Mouse (Mus musculus) heart, adult 2 months (tissue): Measurements from ENCODE around the gene Casr.

Source experiments
- EP300 ChIP-seq: fragments of 200-500 bp; IDR thresholded peaks from 2 replicates; pipeline ENCODE4 v1.6.1; 2011; ENCODE audit warnings: low read depth, low read length, control low read depth; ENCODE audit not compliant: insufficient read depth
- POLR2A ChIP-seq: fragments of 200-500 bp; IDR thresholded peaks from 2 replicates; pipeline ENCODE4 v1.6.1; 2011; ENCODE audit warnings: mild to moderate bottlenecking, low read depth, low read length, control low read depth; ENCODE audit not compliant: insufficient read depth

- TF ChIP-seq POLR2A (no peak), EP300 (no peak)
Observed at GRCm38 (mm10) chr16:36506827-36507226, 55.1 kb downstream of the Casr start.
